Mouse (Mus musculus): ENCODE results near the gene Prdm15. TPM values are rescaled to one million over a fixed set of nuclear protein-coding genes. Genes with fewer than 3 reads are reported as not detected.

Prdm15 gene
- polyA plus RNA-seq, 1 experiment: 5.4 TPM

GRCm38 (mm10) chr16:97819532-97819931, 32.1 kb downstream of the Prdm15 start:
- Histone ChIP-seq H3K36me3 (ENCODE audit: control insufficient read depth, insufficient read depth) (peaks cover 35% of the 10 kb centered on the region), H3K4me2 (ENCODE audit: low read depth) (no peak overlapping the region), H3ac (ENCODE audit: control insufficient read depth, insufficient read length) (no peak overlapping the region), H3K27me3 (ENCODE audit: control insufficient read depth, insufficient read depth, insufficient read length) (no peaks in the 10 kb centered on the region), H3K4me3 (no peak overlapping the region), H3K79me2 (ENCODE audit: control insufficient read depth, insufficient read depth) (no peaks in the 10 kb centered on the region)
- TF ChIP-seq E2F4 (IDR thresholded peaks at IDR 0.05; ENCODE audit: insufficient read depth) (no peak), MYOG (IDR thresholded peaks at IDR 0.05; ENCODE audit: control insufficient read depth in 1 of 3, insufficient read depth in 1 of 3, insufficient read length in 2 of 3, low read depth in 2 of 3) (no peak), TCF12 (IDR thresholded peaks at IDR 0.05; ENCODE audit: insufficient read depth, poor library complexity, severe bottlenecking) (no peak), MYOD1 (IDR thresholded peaks at IDR 0.05; ENCODE audit: control insufficient read depth in 1 of 3, insufficient read length in 2 of 3, low read depth in 2 of 3) (no peak), POLR2AphosphoS2 (IDR thresholded peaks at IDR 0.05; ENCODE audit: insufficient read length, low read depth) (no peak), POLR2A (IDR thresholded peaks at IDR 0.05; ENCODE audit: insufficient read length, low read depth) (no peak), CEBPB (IDR thresholded peaks at IDR 0.05; ENCODE audit: insufficient read depth, poor library complexity, severe bottlenecking) (no peak), MAX (IDR thresholded peaks at IDR 0.05; ENCODE audit: low read depth) (no peak), SRF (IDR thresholded peaks at IDR 0.05; ENCODE audit: control insufficient read depth, insufficient read length, low read depth) (no peak), USF1 (IDR thresholded peaks at IDR 0.05; ENCODE audit: low read depth) (no peak), REST (IDR thresholded peaks at IDR 0.05; ENCODE audit: insufficient read depth, insufficient read length) (no peak), TCF3 (IDR thresholded peaks at IDR 0.05; ENCODE audit: insufficient read length, low read depth) (no peak)

- H3K36me3 ChIP-seq (ENCODE audit: control insufficient read depth, insufficient read depth): peaks cover 29% of the 10 kb centered on the region
- H3K4me3 ChIP-seq: no peak overlapping the region
- no peaks in the 10 kb centered on the region for H3K27me3 ChIP-seq (ENCODE audit: control insufficient read depth, insufficient read depth, insufficient read length)
- no peak overlapping the region for H3K4me2 ChIP-seq (ENCODE audit: low read depth)
- TF ChIP-seq CEBPB (IDR thresholded peaks at IDR 0.05; ENCODE audit: insufficient read depth, poor library complexity, severe bottlenecking) (no peak), SRF (IDR thresholded peaks at IDR 0.05; ENCODE audit: control insufficient read depth, insufficient read length, low read depth) (no peak), REST (IDR thresholded peaks at IDR 0.05; ENCODE audit: insufficient read depth, insufficient read length) (no peak), TCF3 (IDR thresholded peaks at IDR 0.05; ENCODE audit: insufficient read length, low read depth) (no peak), MYOG (IDR thresholded peaks at IDR 0.05; ENCODE audit: control insufficient read depth in 1 of 3, insufficient read depth in 1 of 3, insufficient read length in 2 of 3, low read depth in 2 of 3) (no peak), E2F4 (IDR thresholded peaks at IDR 0.05; ENCODE audit: insufficient read depth) (no peak)
- no peak overlapping the region for H3ac ChIP-seq (ENCODE audit: control insufficient read depth, insufficient read length)
- H3K79me2 ChIP-seq (ENCODE audit: control insufficient read depth, insufficient read depth): no peaks in the 10 kb centered on the region
Observed at GRCm38 (mm10) chr16:97817414-97817813, 34.2 kb downstream of the Prdm15 start.

- no peak overlapping the region for H3ac ChIP-seq (ENCODE audit: control insufficient read depth, insufficient read length)
- no peaks in the 10 kb centered on the region for H3K79me2 ChIP-seq (ENCODE audit: control insufficient read depth, insufficient read depth)
- no peak overlapping the region for H3K4me3 ChIP-seq
- H3K27me3 ChIP-seq (ENCODE audit: control insufficient read depth, insufficient read depth, insufficient read length): no peaks in the 10 kb centered on the region
- H3K36me3 ChIP-seq (ENCODE audit: control insufficient read depth, insufficient read depth): peaks cover 35% of the 10 kb centered on the region
- TF ChIP-seq MYOD1 (IDR thresholded peaks at IDR 0.05; ENCODE audit: control insufficient read depth in 1 of 3, insufficient read length in 2 of 3, low read depth in 2 of 3): no peak
- no peak for TF ChIP-seq CEBPB (IDR thresholded peaks at IDR 0.05; ENCODE audit: insufficient read depth, poor library complexity, severe bottlenecking)
- TF ChIP-seq POLR2A (IDR thresholded peaks at IDR 0.05; ENCODE audit: insufficient read length, low read depth): no peak
- no peak for TF ChIP-seq SRF (IDR thresholded peaks at IDR 0.05; ENCODE audit: control insufficient read depth, insufficient read length, low read depth)
- no peak for TF ChIP-seq MYOG (IDR thresholded peaks at IDR 0.05; ENCODE audit: control insufficient read depth in 1 of 3, insufficient read depth in 1 of 3, insufficient read length in 2 of 3, low read depth in 2 of 3)
- TF ChIP-seq TCF12 (IDR thresholded peaks at IDR 0.05; ENCODE audit: insufficient read depth, poor library complexity, severe bottlenecking): no peak
- TF ChIP-seq E2F4 (IDR thresholded peaks at IDR 0.05; ENCODE audit: insufficient read depth): no peak
- no peak for TF ChIP-seq MAX (IDR thresholded peaks at IDR 0.05; ENCODE audit: low read depth)
- TF ChIP-seq POLR2AphosphoS2 (IDR thresholded peaks at IDR 0.05; ENCODE audit: insufficient read length, low read depth): no peak
- no peak for TF ChIP-seq REST (IDR thresholded peaks at IDR 0.05; ENCODE audit: insufficient read depth, insufficient read length)
- TF ChIP-seq TCF3 (IDR thresholded peaks at IDR 0.05; ENCODE audit: insufficient read length, low read depth): no peak
- no peak for TF ChIP-seq USF1 (IDR thresholded peaks at IDR 0.05; ENCODE audit: low read depth)
- no peak overlapping the region for H3K4me2 ChIP-seq (ENCODE audit: low read depth)
Observed at GRCm38 (mm10) chr16:97815269-97815668, 36.4 kb downstream of the Prdm15 start.

- no peak overlapping the region for H3K4me3 ChIP-seq
- no peaks in the 10 kb centered on the region for H3K27me3 ChIP-seq (ENCODE audit: control insufficient read depth, insufficient read depth, insufficient read length)
- peaks cover 31% of the 10 kb centered on the region for H3K36me3 ChIP-seq (ENCODE audit: control insufficient read depth, insufficient read depth)
- no peak overlapping the region for H3K4me2 ChIP-seq (ENCODE audit: low read depth)
- TF ChIP-seq REST (IDR thresholded peaks at IDR 0.05; ENCODE audit: insufficient read depth, insufficient read length) (no peak), TCF3 (IDR thresholded peaks at IDR 0.05; ENCODE audit: insufficient read length, low read depth) (no peak), MAX (IDR thresholded peaks at IDR 0.05; ENCODE audit: low read depth) (no peak), MYOD1 (IDR thresholded peaks at IDR 0.05; ENCODE audit: control insufficient read depth in 1 of 3, insufficient read length in 2 of 3, low read depth in 2 of 3) (no peak), TCF12 (IDR thresholded peaks at IDR 0.05; ENCODE audit: insufficient read depth, poor library complexity, severe bottlenecking) (no peak), CEBPB (IDR thresholded peaks at IDR 0.05; ENCODE audit: insufficient read depth, poor library complexity, severe bottlenecking) (no peak), SRF (IDR thresholded peaks at IDR 0.05; ENCODE audit: control insufficient read depth, insufficient read length, low read depth) (no peak), POLR2A (IDR thresholded peaks at IDR 0.05; ENCODE audit: insufficient read length, low read depth) (no peak), MYOG (IDR thresholded peaks at IDR 0.05; ENCODE audit: control insufficient read depth in 1 of 3, insufficient read depth in 1 of 3, insufficient read length in 2 of 3, low read depth in 2 of 3) (no peak), USF1 (IDR thresholded peaks at IDR 0.05; ENCODE audit: low read depth) (no peak), POLR2AphosphoS2 (IDR thresholded peaks at IDR 0.05; ENCODE audit: insufficient read length, low read depth) (no peak), E2F4 (IDR thresholded peaks at IDR 0.05; ENCODE audit: insufficient read depth) (no peak)
- no peaks in the 10 kb centered on the region for H3K79me2 ChIP-seq (ENCODE audit: control insufficient read depth, insufficient read depth)
- H3ac ChIP-seq (ENCODE audit: control insufficient read depth, insufficient read length): no peak overlapping the region
Observed at GRCm38 (mm10) chr16:97814060-97814459, 37.6 kb downstream of the Prdm15 start.
